Mouse (Mus musculus): Measurements from ENCODE around the gene Dpysl5. TPM values are rescaled to one million over a fixed set of nuclear protein-coding genes. Genes with fewer than 3 reads are reported as not detected.

Gene Dpysl5
- polyA plus RNA-seq (2017; shearing (Covaris generic)): not detected

GRCm38 (mm10) chr5:30711147-30712001 lies at the start of gene Dpysl5:
Gene Dpysl5, plus strand, starts transcription at chr5:30711564.

GRCm38 (mm10) chr5:30666391-30667195 lies 44.8 kb upstream of the Dpysl5 start, which contains the start of gene Cenpa:
Gene Cenpa, plus strand, starts transcription at chr5:30666777.

GRCm38 (mm10) chr5:30814424-30815119 lies 103.2 kb downstream of the Dpysl5 start, which contains the start of gene Mapre3:
Gene Mapre3, plus strand, starts transcription at chr5:30814641.

Other genes with a start within 250 kb of the Dpysl5 start
- not detected for gene Otof, start 249.6 kb upstream of the Dpysl5 start, polyA plus RNA-seq (2017; shearing (Covaris generic))
- not detected for gene 1700001C02Rik, start 245.5 kb upstream of the Dpysl5 start, polyA plus RNA-seq (2017; shearing (Covaris generic))
- gene Cib4, start 165.7 kb upstream of the Dpysl5 start, polyA plus RNA-seq (2017; shearing (Covaris generic)): not detected
- not detected for gene Kcnk3, start 123.4 kb upstream of the Dpysl5 start, polyA plus RNA-seq (2017; shearing (Covaris generic))
- 25.5 TPM for gene Slc35f6, start 63.6 kb upstream of the Dpysl5 start, polyA plus RNA-seq (2017; shearing (Covaris generic))
- gene Cenpa, start 44.8 kb upstream of the Dpysl5 start, polyA plus RNA-seq (2017; shearing (Covaris generic)): 108 TPM
- gene Mapre3, start 103.1 kb downstream of the Dpysl5 start, polyA plus RNA-seq (2017; shearing (Covaris generic)): 7.6 TPM
- gene Tmem214, start 156.4 kb downstream of the Dpysl5 start, polyA plus RNA-seq (2017; shearing (Covaris generic)): 80.4 TPM
- 15.4 TPM for gene Agbl5, start 177.1 kb downstream of the Dpysl5 start, polyA plus RNA-seq (2017; shearing (Covaris generic))
- 326 TPM for gene Ost4, start 196.2 kb downstream of the Dpysl5 start, polyA plus RNA-seq (2017; shearing (Covaris generic))
- 4.9 TPM for gene Emilin1, start 201.8 kb downstream of the Dpysl5 start, polyA plus RNA-seq (2017; shearing (Covaris generic))
- gene Khk, start 209.9 kb downstream of the Dpysl5 start, polyA plus RNA-seq (2017; shearing (Covaris generic)): 20.8 TPM
- gene Cgref1, start 234.0 kb downstream of the Dpysl5 start, polyA plus RNA-seq (2017; shearing (Covaris generic)): not detected
- 204 TPM for gene Preb, start 248.8 kb downstream of the Dpysl5 start, polyA plus RNA-seq (2017; shearing (Covaris generic))